Mouse (Mus musculus) mature B cell (primary cell): ENCODE data around the gene Pih1d1.
"Not testable (repeated sequence)": the region's sequence is repeated elsewhere in the genome, so short reads cannot be mapped to it uniquely, and the experiment has no call there.

Source experiments
- in situ Hi-C: fragments of 300-500 bp; cut with MboI; formaldehyde crosslinking; loops from 2 replicates; pipeline ENCODE4 v1.14.3; 2019

Gene Pih1d1

GRCm38 (mm10) chr7:45167761-45168445, 13.8 kb downstream of the Pih1d1 start:
- in situ Hi-C loops: no loop called here

GRCm38 (mm10) chr7:45168656-45169055, 14.6 kb downstream of the Pih1d1 start:
- in situ Hi-C loops: no loop called here

GRCm38 (mm10) chr7:45169495-45169894, 15.4 kb downstream of the Pih1d1 start:
- in situ Hi-C loops: no loop called here

- in situ Hi-C loops: no loop called here
These were observed 18.9 kb downstream of the Pih1d1 start for GRCm38 (mm10) chr7:45172974-45173373.

- in situ Hi-C loops: not testable (repeated sequence)
These were observed 19.7 kb downstream of the Pih1d1 start for GRCm38 (mm10) chr7:45173772-45174171.

- in situ Hi-C loops: no loop called here
These were observed 20.6 kb downstream of the Pih1d1 start for GRCm38 (mm10) chr7:45174567-45175280.

GRCm38 (mm10) chr7:45175398-45175797, 21.3 kb downstream of the Pih1d1 start:
- in situ Hi-C loops: no loop called here

- in situ Hi-C loops: no loop called here
These were observed 21.8 kb downstream of the Pih1d1 start for GRCm38 (mm10) chr7:45175929-45176328.

- in situ Hi-C loops: no loop called here
These were observed 22.3 kb downstream of the Pih1d1 start for GRCm38 (mm10) chr7:45176356-45176755.

GRCm38 (mm10) chr7:45178550-45178949, 24.4 kb downstream of the Pih1d1 start:
- in situ Hi-C loops: no loop called here

GRCm38 (mm10) chr7:45179469-45179868, 25.4 kb downstream of the Pih1d1 start, which contains the start of gene Gfy:
TSS of gene Gfy (minus strand) at chr7:45179569.
- in situ Hi-C loops: no loop called here

- in situ Hi-C loops: no loop called here
These were observed 26.9 kb downstream of the Pih1d1 start, which contains the start of gene Pth2 for GRCm38 (mm10) chr7:45180896-45181477. TSS of gene Pth2 (plus strand) at chr7:45180995.

GRCm38 (mm10) chr7:45181540-45181939, 27.4 kb downstream of the Pih1d1 start:
- in situ Hi-C loops: no loop called here

GRCm38 (mm10) chr7:45182199-45182601, 28.1 kb downstream of the Pih1d1 start:
- in situ Hi-C loops: no loop called here

- in situ Hi-C loops: no loop called here
These were observed 28.5 kb downstream of the Pih1d1 start for GRCm38 (mm10) chr7:45182606-45183005.

GRCm38 (mm10) chr7:45183672-45184071, 29.6 kb downstream of the Pih1d1 start:
- in situ Hi-C loops: no loop called here

- in situ Hi-C loops: no loop called here
These were observed 31.8 kb downstream of the Pih1d1 start for GRCm38 (mm10) chr7:45185921-45186320.

GRCm38 (mm10) chr7:45189600-45189999, 35.5 kb downstream of the Pih1d1 start:
- in situ Hi-C loops: no loop called here

- in situ Hi-C loops: no loop called here
These were observed 36.1 kb downstream of the Pih1d1 start for GRCm38 (mm10) chr7:45190186-45190585.

GRCm38 (mm10) chr7:45191161-45191560, 37.1 kb downstream of the Pih1d1 start:
- in situ Hi-C loops: no loop called here

- in situ Hi-C loops: no loop called here
These were observed 37.8 kb downstream of the Pih1d1 start for GRCm38 (mm10) chr7:45191803-45192363.

- in situ Hi-C loops: no loop called here
These were observed 38.6 kb downstream of the Pih1d1 start for GRCm38 (mm10) chr7:45192585-45193310.
